Mouse (Mus musculus) limb, embryonic 14.5 days (tissue): Measurements from ENCODE around the gene Shc2. TPM values are rescaled to one million over a fixed set of nuclear protein-coding genes. Genes with fewer than 3 reads are reported as not detected.
A peak's percentile ranks its signal among the peaks of the same experiment; 100 is the strongest.

ENCODE experiments used
- ATAC-seq: fragments of 200-750 bp; cut with Nextera tagmentation; 2 replicates; pipeline ENCODE4 v1.8.0; 2017; ENCODE audit warnings: low read depth, moderate number of reproducible peaks, moderate TSS enrichment; ENCODE audit not compliant: low FRiP score
- DNase-seq: peaks from one replicate; pipeline ENCODE4 v3.0.0-alpha.2; 2015; ENCODE audit warnings: low spot score
- H3K27ac ChIP-seq: fragments of 300-500 bp; sonication (generic); replicated peaks from 2 replicates; pipeline ENCODE4 v1.5.1; 2014; ENCODE audit warnings: low read depth, mild to moderate bottlenecking, low read length, moderate library complexity, mixed read lengths
- H3K27me3 ChIP-seq: fragments of 300-500 bp; sonication (generic); 2 replicates; pipeline ENCODE4 v1.6.1; 2014; ENCODE audit warnings: low read length, mixed read lengths; ENCODE audit not compliant: control insufficient read depth, insufficient read depth
- H3K36me3 ChIP-seq: fragments of 300-500 bp; sonication (generic); 2 replicates; pipeline ENCODE4 v1.6.1; 2014; ENCODE audit warnings: mild to moderate bottlenecking, low read length, moderate library complexity, mixed read lengths; ENCODE audit not compliant: control insufficient read depth, insufficient read depth
- H3K4me1 ChIP-seq: fragments of 300-500 bp; sonication (generic); 2 replicates; pipeline ENCODE4 v1.6.1; 2014; ENCODE audit warnings: antibody characterized with exemption, low read length, mixed read lengths; ENCODE audit not compliant: control insufficient read depth, insufficient read depth
- H3K4me2 ChIP-seq: fragments of 300-500 bp; sonication (generic); replicated peaks from 2 replicates; pipeline ENCODE4 v1.6.1; 2014; ENCODE audit warnings: low read depth, mild to moderate bottlenecking, low read length, moderate library complexity; ENCODE audit not compliant: severe bottlenecking
- H3K4me3 ChIP-seq: fragments of 300-500 bp; sonication (generic); replicated peaks from 2 replicates; pipeline ENCODE4 v1.5.1; 2014; ENCODE audit warnings: low read length
- H3K9ac ChIP-seq: fragments of 300-500 bp; sonication (generic); 2 replicates; pipeline ENCODE4 v1.6.1; 2014; ENCODE audit warnings: mild to moderate bottlenecking, low read depth, low read length, moderate library complexity; ENCODE audit not compliant: severe bottlenecking
- H3K9me3 ChIP-seq: fragments of 300-500 bp; sonication (generic); 2 replicates; pipeline ENCODE4 v1.6.1; 2016; ENCODE audit warnings: low read length; ENCODE audit not compliant: control insufficient read depth
- POLR2A ChIP-seq: fragments of 200-500 bp; IDR thresholded peaks from 2 replicates; pipeline ENCODE4 v1.8.0; 2012; ENCODE audit warnings: inconsistent platforms, mild to moderate bottlenecking, moderate library complexity, borderline replicate concordance; ENCODE audit not compliant: insufficient read depth, insufficient read length; ENCODE audit errors: extremely low read depth
- WGBS: fragments of 180-500 bp; shearing (Covaris S2); extraction: QIAGEN DNeasy Blood & Tissue Kit; methylation state at CpG from one replicate; pipeline ENCODE4 v1.1.7; 2014; 5-methylcytosine and 5-hydroxymethylcytosine counted together
- polyA plus RNA-seq, 2 experiments: library from polyadenylated mRNA; depleted of rRNA in 1 of 2; stranded (reverse) in 1 of 2; unstranded in 1 of 2; fragments of >200 nt; fragmentation: Nextera tagmentation in 1 of 2; extraction: Ambion mirVana in 1 of 2; gene quantifications; 2 replicates each; pipeline versions ENCODE4 v1.2.1 to v1.2.3; 2012 to 2014

The Shc2 gene
- polyA plus RNA-seq, 2 experiments = 9.0 to 30.2 TPM

- Histone ChIP-seq H3K9me3 (no peaks in the 10 kb centered on the region), H3K4me2 (no peak overlapping the region), H3K27me3 (no peaks in the 10 kb centered on the region), H3K9ac (no peak overlapping the region), H3K4me3 (no peak overlapping the region), H3K36me3 (no peaks in the 10 kb centered on the region), H3K4me1 (peaks cover under 1% of the 10 kb centered on the region; the same call in 1 of the 2 replicates), H3K27ac (no peak overlapping the region)
- ATAC-seq = no peak
- TF ChIP-seq POLR2A = no peak
- no peak for DNase-seq
- WGBS = 88% methylated on average over 7 of the region's 8 CpGs
These were observed 27.3 kb upstream of the Shc2 start for GRCm38 (mm10) chr10:79665051-79665450.

- Histone ChIP-seq H3K27me3 (no peaks in the 10 kb centered on the region), H3K9me3 (no peaks in the 10 kb centered on the region), H3K36me3 (no peaks in the 10 kb centered on the region), H3K9ac (no peak within 1 kb of the TSS), H3K27ac (no peak within 1 kb of the TSS), H3K4me1 (no peaks in the 10 kb centered on the region), H3K4me2 (no peak within 1 kb of the TSS), H3K4me3 (no peak within 1 kb of the TSS)
- DNase-seq = peak; percentile 64
- WGBS = 13% methylated on average over 13 of the region's 13 CpGs
- ATAC-seq = no peak
- no peak for TF ChIP-seq POLR2A
These were observed 26.5 kb upstream of the Shc2 start, which contains the start of gene Madcam1 for GRCm38 (mm10) chr10:79664131-79664665. Gene Madcam1 (plus strand): TSS chr10:79664559.

- no peak overlapping the region for H3K4me3 ChIP-seq
- no peaks in the 10 kb centered on the region for H3K36me3 ChIP-seq
- H3K9ac ChIP-seq = no peak overlapping the region
- no peak overlapping the region for H3K27ac ChIP-seq
- no peak for TF ChIP-seq POLR2A
- no peaks in the 10 kb centered on the region for H3K27me3 ChIP-seq
- H3K4me1 ChIP-seq = no peaks in the 10 kb centered on the region
- H3K9me3 ChIP-seq = no peaks in the 10 kb centered on the region
- WGBS = 34% methylated on average over 3 of the region's 3 CpGs
- ATAC-seq (no peak), DNase-seq (no peak)
- no peak overlapping the region for H3K4me2 ChIP-seq
These were observed 24.1 kb upstream of the Shc2 start for GRCm38 (mm10) chr10:79661861-79662260.

GRCm38 (mm10) chr10:79660298-79660697, 22.6 kb upstream of the Shc2 start:
- TF ChIP-seq POLR2A = no peak
- Histone ChIP-seq H3K36me3 (no peaks in the 10 kb centered on the region), H3K9ac (no peak overlapping the region), H3K4me3 (no peak overlapping the region), H3K27me3 (no peaks in the 10 kb centered on the region), H3K9me3 (no peaks in the 10 kb centered on the region), H3K4me1 (no peaks in the 10 kb centered on the region), H3K4me2 (no peak overlapping the region), H3K27ac (no peak overlapping the region)
- no peak for DNase-seq
- no peak for ATAC-seq
- WGBS = 68% methylated on average over 2 of the region's 2 CpGs

GRCm38 (mm10) chr10:79658829-79659228, 21.1 kb upstream of the Shc2 start:
- Histone ChIP-seq H3K9me3 (no peaks in the 10 kb centered on the region), H3K27me3 (no peaks in the 10 kb centered on the region), H3K27ac (no peak overlapping the region), H3K4me1 (no peaks in the 10 kb centered on the region), H3K4me2 (no peak overlapping the region), H3K4me3 (no peak overlapping the region), H3K9ac (no peak overlapping the region), H3K36me3 (no peaks in the 10 kb centered on the region)
- no peak for TF ChIP-seq POLR2A
- DNase-seq (no peak), ATAC-seq (no peak)
- WGBS = 12% methylated on average over 4 of the region's 4 CpGs

- WGBS = 8% methylated on average over 1 of the region's 1 CpGs
- H3K4me1 ChIP-seq = no peaks in the 10 kb centered on the region
- H3K27me3 ChIP-seq = no peaks in the 10 kb centered on the region
- H3K27ac ChIP-seq = no peak overlapping the region
- ATAC-seq (peak; percentile 89), DNase-seq (peak; percentile 56)
- H3K9me3 ChIP-seq = no peaks in the 10 kb centered on the region
- H3K9ac ChIP-seq = no peak overlapping the region
- no peak overlapping the region for H3K4me3 ChIP-seq
- H3K4me2 ChIP-seq = no peak overlapping the region
- no peaks in the 10 kb centered on the region for H3K36me3 ChIP-seq
- TF ChIP-seq POLR2A = no peak
These were observed 17.3 kb upstream of the Shc2 start for GRCm38 (mm10) chr10:79654946-79655395.
